Mouse (Mus musculus): Measurements from ENCODE around the gene Serp2. TPM values are rescaled to one million over a fixed set of nuclear protein-coding genes. Genes with fewer than 3 reads are reported as not detected.

The Serp2 gene
- total RNA-seq (2021): 100 to 1,000 TPM; 140 to 147 TPM

- DNase-seq: no peak
These were observed at the start of gene Serp2 for GRCm38 (mm10) chr14:76556852-76557208. TSS of gene Serp2 (minus strand) at chr14:76556889.

GRCm38 (mm10) chr14:76605931-76606534 is 49.3 kb upstream of the Serp2 start:
- no peak for DNase-seq

GRCm38 (mm10) chr14:76604012-76604411 is 47.3 kb upstream of the Serp2 start:
- DNase-seq: no peak

- DNase-seq: no peak
These were observed 45.0 kb upstream of the Serp2 start for GRCm38 (mm10) chr14:76601654-76602053.

- no peak for DNase-seq
These were observed 43.7 kb upstream of the Serp2 start for GRCm38 (mm10) chr14:76600391-76600790.

- DNase-seq: no peak
These were observed 43.0 kb upstream of the Serp2 start for GRCm38 (mm10) chr14:76599706-76600105.

GRCm38 (mm10) chr14:76598518-76599216 is 42.0 kb upstream of the Serp2 start:
- peak in 1 of 2 experiments; percentile 27 for DNase-seq

- no peak for DNase-seq
These were observed 41.1 kb upstream of the Serp2 start for GRCm38 (mm10) chr14:76597751-76598150.

- no peak for DNase-seq
These were observed 38.6 kb upstream of the Serp2 start for GRCm38 (mm10) chr14:76595048-76595859.

- DNase-seq: no peak
These were observed 37.7 kb upstream of the Serp2 start for GRCm38 (mm10) chr14:76594351-76594885.

- DNase-seq: no peak
These were observed 37.0 kb upstream of the Serp2 start for GRCm38 (mm10) chr14:76593630-76594193.

- no peak for DNase-seq
These were observed 36.0 kb upstream of the Serp2 start for GRCm38 (mm10) chr14:76592721-76593120.

GRCm38 (mm10) chr14:76592090-76592489 is 35.4 kb upstream of the Serp2 start:
- no peak for DNase-seq

GRCm38 (mm10) chr14:76590134-76590533 is 33.4 kb upstream of the Serp2 start:
- DNase-seq: no peak

GRCm38 (mm10) chr14:76589671-76590070 is 33.0 kb upstream of the Serp2 start:
- no peak for DNase-seq

GRCm38 (mm10) chr14:76585831-76586405 is 29.2 kb upstream of the Serp2 start:
- no peak for DNase-seq

- no peak for DNase-seq
These were observed 27.3 kb upstream of the Serp2 start for GRCm38 (mm10) chr14:76583985-76584384.

- DNase-seq: no peak
These were observed 25.6 kb upstream of the Serp2 start for GRCm38 (mm10) chr14:76581974-76582922.

GRCm38 (mm10) chr14:76579660-76580061 is 23.0 kb upstream of the Serp2 start:
- DNase-seq: no peak

- no peak for DNase-seq
These were observed 21.2 kb upstream of the Serp2 start for GRCm38 (mm10) chr14:76577840-76578239.

- DNase-seq: no peak
These were observed 13.6 kb upstream of the Serp2 start for GRCm38 (mm10) chr14:76570292-76570691.

Measured in layer of hippocampus, postnatal 36 days (tissue).